Mouse (Mus musculus): Measurements from ENCODE around the gene Tgoln1.

Gene Tgoln1

GRCm38 (mm10) chr6:72597956-72598753 is 18.6 kb downstream of the Tgoln1 start, which contains the start of the genes Elmod3 and Retsat:
Gene Elmod3 (minus strand): TSS chr6:72598413.
Gene Retsat (plus strand): TSS chr6:72598475.
- peak; percentile 97 to 99 for DNase-seq (ENCODE audit: inconsistent age in 2 of 2, low spot score in 1 of 2)

- DNase-seq (ENCODE audit: inconsistent age in 2 of 2, low spot score in 1 of 2) = peak in 1 of 2 experiments; percentile 69
Measured at GRCm38 (mm10) chr6:72597083-72597874, 19.5 kb downstream of the Tgoln1 start.

GRCm38 (mm10) chr6:72593914-72594313 is 22.9 kb downstream of the Tgoln1 start:
- no peak for DNase-seq (ENCODE audit: inconsistent age in 2 of 2, low spot score in 1 of 2)

GRCm38 (mm10) chr6:72593011-72593803 is 23.6 kb downstream of the Tgoln1 start:
- DNase-seq (ENCODE audit: inconsistent age in 2 of 2, low spot score in 1 of 2) = no peak

DNA sequence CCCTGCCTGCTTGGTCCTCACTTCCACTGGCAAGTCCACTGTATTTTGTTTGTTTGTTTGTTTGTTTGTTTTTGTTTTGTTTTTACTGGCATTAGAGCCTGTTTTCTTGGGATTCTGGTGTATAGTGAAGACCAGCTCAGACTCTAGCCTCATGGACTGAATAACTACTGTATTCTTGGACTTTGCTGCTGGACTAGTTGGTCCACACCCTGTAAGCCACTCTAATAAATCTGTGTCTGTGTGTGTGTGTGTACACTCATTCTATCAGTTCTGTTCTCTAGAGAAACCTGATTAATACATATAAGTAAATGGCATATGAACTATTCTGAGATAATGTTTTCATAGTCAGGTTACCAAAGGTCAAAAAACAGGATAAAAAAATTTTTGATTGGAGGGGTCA is 26.7 kb downstream of the Tgoln1 start:
- no peak for DNase-seq (ENCODE audit: inconsistent age in 2 of 2, low spot score in 1 of 2)

DNA sequence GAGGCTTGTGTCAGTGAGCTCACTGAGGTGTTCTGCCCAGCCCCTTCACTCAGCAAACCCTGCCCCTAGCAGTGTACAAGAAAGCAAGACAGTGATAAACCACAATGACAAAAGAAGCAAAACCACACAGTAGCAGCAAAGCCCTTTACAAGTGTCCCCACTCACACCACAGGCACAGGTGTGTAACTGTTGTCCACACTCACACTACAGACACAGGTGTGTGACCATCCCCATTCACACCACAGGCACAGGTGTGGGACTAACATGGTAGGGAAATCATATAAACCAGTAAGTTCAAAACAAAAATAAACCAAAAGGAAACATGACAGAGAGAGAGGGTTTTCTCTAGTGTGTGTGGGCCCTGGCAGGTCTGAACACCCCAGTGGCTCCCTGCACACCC is 28.5 kb downstream of the Tgoln1 start:
- DNase-seq (ENCODE audit: inconsistent age in 2 of 2, low spot score in 1 of 2) = no peak

- DNase-seq (ENCODE audit: inconsistent age in 2 of 2, low spot score in 1 of 2) = peak; percentile 43 to 71
Measured at GRCm38 (mm10) chr6:72586701-72587100, 30.1 kb downstream of the Tgoln1 start.

DNA sequence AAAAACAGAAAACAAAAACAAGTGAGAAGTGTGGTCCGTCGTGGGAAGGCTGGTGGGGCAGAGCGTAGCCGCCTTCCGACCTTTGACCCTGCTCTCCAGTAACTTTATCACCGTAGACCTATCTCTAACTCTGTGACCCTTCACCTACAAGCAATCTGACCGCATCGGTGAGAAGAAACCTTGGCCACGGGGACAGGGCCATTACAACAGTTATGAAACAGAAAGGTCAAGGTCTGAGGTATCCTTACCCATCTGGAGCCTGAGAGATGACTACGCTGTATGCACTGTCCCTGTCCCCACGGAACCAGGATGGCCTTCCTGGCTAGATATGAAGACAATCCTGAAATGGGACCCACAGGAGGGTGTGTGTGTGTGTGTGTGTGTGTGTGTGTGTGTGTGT is 32.6 kb downstream of the Tgoln1 start:
- peak; percentile 53 to 78 for DNase-seq (ENCODE audit: inconsistent age in 2 of 2, low spot score in 1 of 2)

GRCm38 (mm10) chr6:72583211-72583839 is 33.5 kb downstream of the Tgoln1 start:
- DNase-seq (ENCODE audit: inconsistent age in 2 of 2, low spot score in 1 of 2) = peak in 1 of 2 experiments; percentile 62

DNA sequence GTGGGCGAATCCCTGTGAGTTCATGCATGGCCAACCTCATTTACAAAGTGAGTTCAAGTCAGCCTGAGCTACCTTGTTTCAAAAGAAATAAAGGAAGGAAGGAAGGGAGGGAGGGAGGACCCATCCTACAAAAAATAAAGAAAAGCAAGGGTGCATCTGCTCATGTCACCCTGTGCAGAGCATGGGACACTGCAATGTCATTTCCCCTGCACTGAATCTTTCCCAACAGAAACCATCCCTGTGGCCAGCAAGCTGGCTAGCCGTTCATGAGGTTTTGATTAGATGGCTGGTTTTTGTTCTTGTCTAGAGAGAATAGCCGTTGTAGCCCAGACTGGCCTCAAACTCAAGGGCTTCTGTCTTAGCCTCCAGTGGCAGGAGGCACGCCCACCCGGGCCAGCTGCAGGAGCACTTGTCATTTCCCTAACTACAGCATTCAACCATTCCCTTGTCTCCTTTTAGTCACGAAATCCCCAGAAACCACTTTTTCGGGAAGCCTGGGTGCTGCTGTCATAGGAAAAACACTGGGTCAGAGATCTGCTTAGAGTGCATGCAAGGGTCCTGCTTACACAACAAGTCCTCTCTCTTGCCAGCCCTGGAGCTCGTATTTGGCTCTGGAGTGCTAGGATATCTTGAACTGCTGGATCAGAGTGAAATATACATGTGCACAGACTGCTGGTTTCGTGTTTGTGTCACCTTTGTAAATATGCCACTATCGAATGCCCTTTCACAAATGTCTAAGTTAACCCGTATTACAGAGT is 35.0 kb downstream of the Tgoln1 start:
- DNase-seq (ENCODE audit: inconsistent age in 2 of 2, low spot score in 1 of 2) = peak in 1 of 2 experiments; percentile 48

- DNase-seq (ENCODE audit: inconsistent age in 2 of 2, low spot score in 1 of 2) = no peak
Measured at GRCm38 (mm10) chr6:72576041-72576440, 40.8 kb downstream of the Tgoln1 start.

GRCm38 (mm10) chr6:72571826-72572225 is 45.0 kb downstream of the Tgoln1 start:
- no peak for DNase-seq (ENCODE audit: inconsistent age in 2 of 2, low spot score in 1 of 2)

GRCm38 (mm10) chr6:72570644-72571397 is 46.0 kb downstream of the Tgoln1 start:
- no peak for DNase-seq (ENCODE audit: inconsistent age in 2 of 2, low spot score in 1 of 2)

DNA sequence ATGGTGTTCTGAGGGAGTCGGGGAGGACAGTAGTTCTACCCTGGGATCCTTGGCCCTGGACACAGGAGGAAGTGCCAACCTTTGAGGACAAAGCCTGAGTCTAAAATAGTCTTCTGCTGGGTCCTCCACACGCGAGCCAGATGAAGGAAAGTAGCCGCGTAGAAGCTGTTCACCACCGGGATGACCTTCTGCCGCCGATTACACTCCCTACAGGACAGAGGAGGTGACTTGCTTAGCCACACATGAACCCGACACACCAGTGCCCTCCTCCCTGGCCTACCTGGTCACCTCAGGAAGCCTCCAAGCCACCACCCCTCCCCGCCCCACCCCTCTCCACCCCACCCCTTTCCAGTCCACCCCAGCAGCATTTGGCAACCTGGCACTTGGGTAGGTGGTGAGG is 48.1 kb downstream of the Tgoln1 start:
- DNase-seq (ENCODE audit: inconsistent age in 2 of 2, low spot score in 1 of 2) = no peak

DNA sequence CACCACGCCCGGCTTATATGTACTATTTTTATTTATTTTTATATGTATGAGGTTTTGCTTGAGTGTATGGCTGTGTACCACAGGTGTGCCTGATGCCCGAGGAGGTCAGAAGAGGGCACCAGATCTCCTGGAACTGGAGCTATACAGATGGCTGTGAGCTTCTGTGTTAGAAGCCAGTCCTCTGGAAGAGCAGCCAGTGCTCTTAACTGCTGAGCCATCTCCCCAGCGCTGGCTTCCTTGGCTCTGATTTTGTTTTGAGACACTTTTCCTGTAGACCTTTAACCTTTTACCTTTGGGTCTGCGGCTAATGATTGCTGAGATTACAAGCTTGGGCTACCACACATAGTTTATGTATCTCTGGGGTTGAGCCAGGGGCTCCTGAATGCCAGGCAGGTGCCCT is 49.3 kb downstream of the Tgoln1 start:
- no peak for DNase-seq (ENCODE audit: inconsistent age in 2 of 2, low spot score in 1 of 2)

GRCm38 (mm10) chr6:72566044-72566443 is 50.8 kb downstream of the Tgoln1 start:
- peak; percentile 84 to 96 for DNase-seq (ENCODE audit: inconsistent age in 2 of 2, low spot score in 1 of 2)

DNA sequence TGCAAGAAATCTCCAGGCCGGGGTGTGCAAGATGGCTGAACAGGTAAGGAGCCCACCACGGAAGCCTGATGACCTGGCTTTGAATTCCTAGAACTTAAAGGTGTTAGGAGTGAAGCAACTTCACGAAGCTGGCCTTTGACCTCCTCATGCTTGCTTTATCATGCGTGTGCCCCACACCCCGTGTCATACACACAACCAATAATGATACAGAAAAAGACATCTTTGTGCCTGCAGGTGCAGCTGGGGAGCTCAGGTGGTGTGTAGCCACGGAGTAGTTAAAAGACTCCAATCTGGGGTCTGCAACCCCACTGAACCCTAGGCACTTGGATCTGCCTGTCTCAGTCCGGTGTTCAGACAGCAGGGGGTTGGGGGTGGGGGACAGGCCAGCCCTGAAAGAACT is 51.3 kb downstream of the Tgoln1 start:
- no peak for DNase-seq (ENCODE audit: inconsistent age in 2 of 2, low spot score in 1 of 2)

GRCm38 (mm10) chr6:72562894-72563293 is 53.9 kb downstream of the Tgoln1 start:
- DNase-seq (ENCODE audit: inconsistent age in 2 of 2, low spot score in 1 of 2) = no peak

- no peak for DNase-seq (ENCODE audit: inconsistent age in 2 of 2, low spot score in 1 of 2)
Measured at GRCm38 (mm10) chr6:72562486-72562885, 54.3 kb downstream of the Tgoln1 start.
